Mouse (Mus musculus) MEL (cell line): ENCODE measurements around the gene Ap2a1. TPM values are rescaled to one million over a fixed set of nuclear protein-coding genes. Genes with fewer than 3 reads are reported as not detected.

Source experiments
- DNase-seq: peaks from one replicate; pipeline ENCODE4 v3.0.0; 2011; ENCODE audit warnings: low read depth, low spot score
- H3K27ac ChIP-seq: 2 replicates; pipeline ENCODE4 v1.5.1; 2012; ENCODE audit warnings: low read depth, mild to moderate bottlenecking, control low read depth, low read length, moderate library complexity; ENCODE audit not compliant: control insufficient read depth
- H3K27me3 ChIP-seq, 2 experiments: fragments of 150-350 bp in 1 of 2; sonication (generic) in 1 of 2; 2 replicates each; pipeline ENCODE4 v1.6.1; 2012; ENCODE audit warnings: low read length in 2 of 2, mild to moderate bottlenecking in 2 of 2, improper control_type of control experiment in 1 of 2, moderate library complexity in 1 of 2; ENCODE audit not compliant: insufficient read depth in 2 of 2, control insufficient read depth in 1 of 2
- H3K36me3 ChIP-seq, 2 experiments: 2 replicates each; pipeline ENCODE4 v1.6.1; 2012 to 2014; ENCODE audit warnings: low read length in 2 of 2, improper control_type of control experiment in 1 of 2, inconsistent platforms in 1 of 2, mild to moderate bottlenecking in 1 of 2; ENCODE audit not compliant: insufficient read depth in 2 of 2, control insufficient read depth in 1 of 2
- H3K4me1 ChIP-seq, 2 experiments: fragments of 150-350 bp in 1 of 2; sonication (generic) in 1 of 2; 2 replicates each; pipeline ENCODE4 v1.6.1; 2012; ENCODE audit warnings: low read length in 2 of 2, improper control_type of control experiment in 1 of 2, mild to moderate bottlenecking in 1 of 2; ENCODE audit not compliant: insufficient read depth in 2 of 2, control insufficient read depth in 1 of 2
- H3K4me3 ChIP-seq, 2 experiments: fragments of 150-350 bp in 1 of 2; sonication (generic) in 1 of 2; 2 replicates each; pipeline ENCODE4 v1.5.1; 2012; ENCODE audit warnings: low read depth in 2 of 2, low read length in 2 of 2, mild to moderate bottlenecking in 2 of 2, moderate library complexity in 2 of 2, control low read depth in 1 of 2, improper control_type of control experiment in 1 of 2; ENCODE audit not compliant: control insufficient read depth in 1 of 2, insufficient read depth in 1 of 2
- H3K79me2 ChIP-seq: 2 replicates; pipeline ENCODE4 v1.6.1; 2012; ENCODE audit warnings: mild to moderate bottlenecking, low read length, moderate library complexity; ENCODE audit not compliant: control insufficient read depth, poor library complexity, insufficient read depth
- H3K9ac ChIP-seq: 2 replicates; pipeline ENCODE4 v1.6.1; 2012; ENCODE audit warnings: low read depth, mild to moderate bottlenecking, control low read depth, low read length, moderate library complexity; ENCODE audit not compliant: control insufficient read depth, poor library complexity, severe bottlenecking
- H3K9me3 ChIP-seq: fragments of 150-350 bp; sonication (generic); replicated peaks from 2 replicates; pipeline ENCODE4 v1.6.1; 2012; ENCODE audit warnings: mild to moderate bottlenecking, low read length, improper control_type of control experiment, moderate library complexity; ENCODE audit not compliant: insufficient read depth
- BHLHE40 ChIP-seq: IDR thresholded peaks from 2 replicates; pipeline ENCODE4 v1.6.1; 2012; ENCODE audit warnings: low read depth, mild to moderate bottlenecking, inconsistent platforms, low read length, improper control_type of control experiment, borderline replicate concordance
- CHD1 ChIP-seq: IDR thresholded peaks from 2 replicates; pipeline ENCODE4 v1.6.1; 2012; ENCODE audit warnings: low read depth, mild to moderate bottlenecking, inconsistent platforms, low read length, improper control_type of control experiment
- CHD2 ChIP-seq: IDR thresholded peaks from 2 replicates; pipeline ENCODE4 v1.6.1; 2011; ENCODE audit warnings: low read length, improper control_type of control experiment
- GABPA ChIP-seq: IDR thresholded peaks from 2 replicates; pipeline ENCODE4 v1.6.1; 2012; ENCODE audit warnings: low read depth, mild to moderate bottlenecking, inconsistent platforms, low read length, improper control_type of control experiment, moderate library complexity
- GATA1 ChIP-seq: IDR thresholded peaks from 2 replicates; pipeline ENCODE4 v1.6.1; 2011; ENCODE audit warnings: low read depth, low read length, improper control_type of control experiment
- JUND ChIP-seq: IDR thresholded peaks from 2 replicates; pipeline ENCODE4 v1.6.1; 2011; ENCODE audit warnings: low read depth, mild to moderate bottlenecking, improper control_type of control experiment, low read length
- KAT2A ChIP-seq: conservative IDR thresholded peaks from 2 replicates; pipeline ENCODE4 v1.6.1; 2012; ENCODE audit warnings: low read depth, low read length, improper control_type of control experiment, inconsistent platforms
- MAFK ChIP-seq: IDR thresholded peaks from 2 replicates; pipeline ENCODE4 v1.6.1; 2011; ENCODE audit warnings: low read depth, mild to moderate bottlenecking, low read length, improper control_type of control experiment, borderline replicate concordance
- MAZ ChIP-seq: IDR thresholded peaks from 2 replicates; pipeline ENCODE4 v1.6.1; 2012; ENCODE audit warnings: low read depth, mild to moderate bottlenecking, inconsistent platforms, low read length, improper control_type of control experiment
- MXI1 ChIP-seq: IDR thresholded peaks from 2 replicates; pipeline ENCODE4 v1.6.1; 2011; ENCODE audit warnings: mild to moderate bottlenecking, low read depth, low read length, improper control_type of control experiment
- MYC ChIP-seq: IDR thresholded peaks from 2 replicates; pipeline ENCODE4 v1.6.1; 2011; ENCODE audit warnings: low read depth, mild to moderate bottlenecking, low read length, improper control_type of control experiment, moderate library complexity
- NELFE ChIP-seq: IDR thresholded peaks from 2 replicates; pipeline ENCODE4 v1.6.1; 2011; ENCODE audit warnings: low read depth, low read length, improper control_type of control experiment
- POLR2A ChIP-seq, 2 experiments: IDR thresholded peaks; 2 replicates each; pipeline ENCODE4 v1.6.1; 2011 to 2012; ENCODE audit warnings: low read length in 2 of 2, mild to moderate bottlenecking in 2 of 2, control low read depth in 1 of 2, improper control_type of control experiment in 1 of 2, low read depth in 1 of 2, moderate library complexity in 1 of 2; ENCODE audit not compliant: control insufficient read depth in 1 of 2, insufficient read depth in 1 of 2, poor library complexity in 1 of 2
- POLR2AphosphoS2 ChIP-seq: IDR thresholded peaks from 2 replicates; pipeline ENCODE4 v1.6.1; 2011; ENCODE audit warnings: low read length, improper control_type of control experiment
- RAD21 ChIP-seq: IDR thresholded peaks from 2 replicates; pipeline ENCODE4 v1.6.1; 2011; ENCODE audit warnings: mild to moderate bottlenecking, low read depth, low read length, improper control_type of control experiment
- SMC3 ChIP-seq: IDR thresholded peaks from 2 replicates; pipeline ENCODE4 v1.6.1; 2011; ENCODE audit warnings: low read depth, low read length, improper control_type of control experiment
- TBP ChIP-seq: IDR thresholded peaks from 2 replicates; pipeline ENCODE4 v1.8.0; 2011; ENCODE audit warnings: low read depth, low read length, improper control_type of control experiment
- TCF12 ChIP-seq: IDR thresholded peaks from 2 replicates; pipeline ENCODE4 v1.6.1; 2014; ENCODE audit warnings: low read depth, mild to moderate bottlenecking, inconsistent platforms, low read length, improper control_type of control experiment, moderate library complexity
- UBTF ChIP-seq: IDR thresholded peaks from 2 replicates; pipeline ENCODE4 v1.6.1; 2012; ENCODE audit warnings: low read depth, mild to moderate bottlenecking, inconsistent platforms, low read length, improper control_type of control experiment, moderate library complexity, borderline replicate concordance; ENCODE audit not compliant: insufficient read depth
- USF1 ChIP-seq: IDR thresholded peaks from 2 replicates; pipeline ENCODE4 v1.6.1; 2014; ENCODE audit warnings: low read depth, mild to moderate bottlenecking, inconsistent platforms, low read length, improper control_type of control experiment, moderate library complexity
- USF2 ChIP-seq, 2 experiments: IDR thresholded peaks; 2 replicates each; pipeline ENCODE4 v1.6.1; 2011 to 2012; ENCODE audit warnings: improper control_type of control experiment in 2 of 2, low read length in 2 of 2, borderline replicate concordance in 1 of 2, inconsistent platforms in 1 of 2, low read depth in 1 of 2, mild to moderate bottlenecking in 1 of 2; ENCODE audit not compliant: insufficient read depth in 1 of 2
- ZC3H11A ChIP-seq: IDR thresholded peaks from 2 replicates; pipeline ENCODE4 v1.6.1; 2012; ENCODE audit warnings: low read depth, mild to moderate bottlenecking, inconsistent platforms, low read length, improper control_type of control experiment
- ZNF384 ChIP-seq: IDR thresholded peaks from 2 replicates; pipeline ENCODE4 v1.6.1; 2012; ENCODE audit warnings: low read depth, mild to moderate bottlenecking, inconsistent platforms, low read length, improper control_type of control experiment
- polyA plus RNA-seq, 2 experiments: library from polyadenylated mRNA; stranded (reverse) in 1 of 2; unstranded in 1 of 2; fragments of >175 nt in 1 of 2; fragments of >200 nt in 1 of 2; gene quantifications; 2 replicates each; pipeline versions ENCODE4 v1.2.1 to v1.2.4; 2012; ENCODE audit warnings: low replicate concordance in 2 of 2, low read depth in 1 of 2; ENCODE audit not compliant: insufficient read length in 2 of 2, insufficient read depth in 1 of 2, missing spikeins in 1 of 2
- total RNA-seq: library from RNA; depleted of rRNA; stranded (reverse); fragments of 300-350 nt; gene quantifications from 2 replicates; pipeline ENCODE4 v1.2.3, GENCODE M21; 2012

Gene Ap2a1
- total and polyA plus RNA-seq, 3 experiments: 54.0 to 107 (median 73.1) TPM

GRCm38 (mm10) chr7:44890180-44890579 is 39.1 kb downstream of the Ap2a1 start:
- H3K79me2 ChIP-seq: peaks cover 25% of the 10 kb centered on the region
- H3K27ac ChIP-seq: no peak overlapping the region
- no peaks in the 10 kb centered on the region for H3K9me3 ChIP-seq
- H3K9ac ChIP-seq: no peak overlapping the region
- TF ChIP-seq CHD1 (no peak), MAZ (no peak), JUND (no peak), TBP (no peak), MAFK (no peak), ZC3H11A (no peak), CHD2 (no peak), TCF12 (no peak), POLR2A (IDR thresholded peaks at IDR 0.05; ENCODE audit: control insufficient read depth in 1 of 2, insufficient read depth in 1 of 2, low read depth in 1 of 2, low read length in 2 of 2, poor library complexity in 1 of 2) (no peak)
- no peak overlapping the region for H3K4me3 ChIP-seq
- H3K4me1 ChIP-seq: peaks cover 0 to 19% of the 10 kb centered on the region in 2 experiments; a peak in 2 of 4 replicates
- H3K27me3 ChIP-seq: no peaks in the 10 kb centered on the region
- peaks cover 2 to 7% of the 10 kb centered on the region in 2 experiments; a peak in 3 of 4 replicates for H3K36me3 ChIP-seq
- DNase-seq: no peak

- Histone ChIP-seq H3K4me3 (no peak overlapping the region), H3K9ac (no peak overlapping the region), H3K27me3 (no peaks in the 10 kb centered on the region), H3K27ac (no peak overlapping the region), H3K36me3 (peaks cover 2 to 4% of the 10 kb centered on the region in 2 experiments; a peak in 3 of 4 replicates), H3K9me3 (no peaks in the 10 kb centered on the region), H3K4me1 (peaks cover 0 to 16% of the 10 kb centered on the region in 2 experiments; a peak in 2 of 4 replicates), H3K79me2 (peaks cover 25% of the 10 kb centered on the region)
- no peak for DNase-seq
- TF ChIP-seq MXI1: no peak
- no peak for TF ChIP-seq UBTF
- no peak for TF ChIP-seq GABPA
- TF ChIP-seq NELFE: no peak
- TF ChIP-seq RAD21: no peak
- no peak for TF ChIP-seq ZC3H11A
- no peak for TF ChIP-seq SMC3
- no peak for TF ChIP-seq KAT2A
- TF ChIP-seq CHD2: no peak
- no peak for TF ChIP-seq MYC
- TF ChIP-seq USF1: no peak
- TF ChIP-seq USF2 (IDR thresholded peaks at IDR 0.05; ENCODE audit: borderline replicate concordance in 1 of 2, insufficient read depth in 1 of 2, low read depth in 1 of 2, low read length in 2 of 2): no peak
- no peak for TF ChIP-seq BHLHE40
- TF ChIP-seq ZNF384: no peak
- TF ChIP-seq MAZ: no peak
- TF ChIP-seq GATA1: no peak
- no peak for TF ChIP-seq POLR2AphosphoS2
- no peak for TF ChIP-seq MAFK
Measured at GRCm38 (mm10) chr7:44888256-44889105, 40.8 kb downstream of the Ap2a1 start.
